Mouse (Mus musculus): ENCODE measurements around the gene Agap1. TPM values are rescaled to one million over a fixed set of nuclear protein-coding genes. Genes with fewer than 3 reads are reported as not detected.

Gene Agap1
- polyA plus RNA-seq, 1 experiment, result 31.6 TPM

- H3K27me3 ChIP-seq (replicated peaks; ENCODE audit: control insufficient read depth, insufficient read depth, low read length), result no peaks in the 10 kb centered on the region
- DNase-seq, result no peak
- H3K36me3 ChIP-seq (ENCODE audit: control insufficient read depth, insufficient read depth, low read length), result no peaks in the 10 kb centered on the region
- H3K4me3 ChIP-seq (ENCODE audit: insufficient read depth, low read depth, low read length), result no peak overlapping the region
- no peak overlapping the region for H3K27ac ChIP-seq (ENCODE audit: insufficient read depth, low read depth, low read length)
- TF ChIP-seq POLR2A (IDR thresholded peaks at IDR 0.05; ENCODE audit: low read depth, low read length) (no peak), CTCF (conservative IDR thresholded peaks at IDR 0.05; ENCODE audit: insufficient read depth, insufficient read length, low read depth, low read length) (no peak)
- WGBS, result 84% methylated on average over 6 of the region's 6 CpGs
- peaks cover 4% of the 10 kb centered on the region; the same call in 1 of the 2 replicates for H3K4me1 ChIP-seq (ENCODE audit: control insufficient read depth, insufficient read depth, low read length)
Measured at GRCm38 (mm10) chr1:89543312-89543711, 88.7 kb downstream of the Agap1 start.

- H3K4me3 ChIP-seq (ENCODE audit: insufficient read depth, low read depth, low read length), result no peak overlapping the region
- WGBS, result 80% methylated on average over 4 of the region's 4 CpGs
- H3K27me3 ChIP-seq (replicated peaks; ENCODE audit: control insufficient read depth, insufficient read depth, low read length), result no peaks in the 10 kb centered on the region
- DNase-seq, result no peak
- H3K4me1 ChIP-seq (ENCODE audit: control insufficient read depth, insufficient read depth, low read length), result peaks cover 4% of the 10 kb centered on the region; the same call in 1 of the 2 replicates
- TF ChIP-seq CTCF (conservative IDR thresholded peaks at IDR 0.05; ENCODE audit: insufficient read depth, insufficient read length, low read depth, low read length), result no peak
- no peak for TF ChIP-seq POLR2A (IDR thresholded peaks at IDR 0.05; ENCODE audit: low read depth, low read length)
- H3K36me3 ChIP-seq (ENCODE audit: control insufficient read depth, insufficient read depth, low read length), result no peaks in the 10 kb centered on the region
- H3K27ac ChIP-seq (ENCODE audit: insufficient read depth, low read depth, low read length), result no peak overlapping the region
Measured at GRCm38 (mm10) chr1:89544094-89544493, 89.5 kb downstream of the Agap1 start.

GRCm38 (mm10) chr1:89545099-89545498 is 90.5 kb downstream of the Agap1 start:
- Histone ChIP-seq H3K4me1 (ENCODE audit: control insufficient read depth, insufficient read depth, low read length) (peaks cover 4% of the 10 kb centered on the region; the same call in 1 of the 2 replicates), H3K36me3 (ENCODE audit: control insufficient read depth, insufficient read depth, low read length) (no peaks in the 10 kb centered on the region), H3K27ac (ENCODE audit: insufficient read depth, low read depth, low read length) (no peak overlapping the region), H3K27me3 (replicated peaks; ENCODE audit: control insufficient read depth, insufficient read depth, low read length) (no peaks in the 10 kb centered on the region), H3K4me3 (ENCODE audit: insufficient read depth, low read depth, low read length) (no peak overlapping the region)
- DNase-seq, result no peak
- TF ChIP-seq POLR2A (IDR thresholded peaks at IDR 0.05; ENCODE audit: low read depth, low read length) (no peak), CTCF (conservative IDR thresholded peaks at IDR 0.05; ENCODE audit: insufficient read depth, insufficient read length, low read depth, low read length) (no peak)
- 81% methylated on average over 4 of the region's 4 CpGs for WGBS

- TF ChIP-seq CTCF (conservative IDR thresholded peaks at IDR 0.05; ENCODE audit: insufficient read depth, insufficient read length, low read depth, low read length) (no peak), POLR2A (IDR thresholded peaks at IDR 0.05; ENCODE audit: low read depth, low read length) (no peak)
- no peak overlapping the region for H3K27ac ChIP-seq (ENCODE audit: insufficient read depth, low read depth, low read length)
- 74% methylated on average over 18 of the region's 18 CpGs for whole genome bisulfite sequencing
- H3K4me1 ChIP-seq (ENCODE audit: control insufficient read depth, insufficient read depth, low read length), result peaks cover 4% of the 10 kb centered on the region; the same call in 1 of the 2 replicates
- no peaks in the 10 kb centered on the region for H3K27me3 ChIP-seq (replicated peaks; ENCODE audit: control insufficient read depth, insufficient read depth, low read length)
- H3K4me3 ChIP-seq (ENCODE audit: insufficient read depth, low read depth, low read length), result no peak overlapping the region
- no peaks in the 10 kb centered on the region for H3K36me3 ChIP-seq (ENCODE audit: control insufficient read depth, insufficient read depth, low read length)
- no peak for DNase-seq
Measured at GRCm38 (mm10) chr1:89547525-89548504, 93.2 kb downstream of the Agap1 start.

- H3K27ac ChIP-seq (ENCODE audit: insufficient read depth, low read depth, low read length), result no peak overlapping the region
- H3K4me1 ChIP-seq (ENCODE audit: control insufficient read depth, insufficient read depth, low read length), result peaks cover 14% of the 10 kb centered on the region
- TF ChIP-seq CTCF (conservative IDR thresholded peaks at IDR 0.05; ENCODE audit: insufficient read depth, insufficient read length, low read depth, low read length) (no peak), POLR2A (IDR thresholded peaks at IDR 0.05; ENCODE audit: low read depth, low read length) (no peak)
- H3K4me3 ChIP-seq (ENCODE audit: insufficient read depth, low read depth, low read length), result no peak overlapping the region
- no peaks in the 10 kb centered on the region for H3K36me3 ChIP-seq (ENCODE audit: control insufficient read depth, insufficient read depth, low read length)
- no peak for DNase-seq
- H3K27me3 ChIP-seq (replicated peaks; ENCODE audit: control insufficient read depth, insufficient read depth, low read length), result no peaks in the 10 kb centered on the region
- 76% methylated on average over 25 of the region's 25 CpGs for WGBS
Measured at GRCm38 (mm10) chr1:89550061-89550869, 95.7 kb downstream of the Agap1 start.

GRCm38 (mm10) chr1:89552470-89552869 is 97.9 kb downstream of the Agap1 start:
- no peak for DNase-seq
- Histone ChIP-seq H3K27me3 (replicated peaks; ENCODE audit: control insufficient read depth, insufficient read depth, low read length) (no peaks in the 10 kb centered on the region), H3K27ac (ENCODE audit: insufficient read depth, low read depth, low read length) (no peak overlapping the region), H3K36me3 (ENCODE audit: control insufficient read depth, insufficient read depth, low read length) (no peaks in the 10 kb centered on the region), H3K4me1 (ENCODE audit: control insufficient read depth, insufficient read depth, low read length) (peaks cover 34% of the 10 kb centered on the region), H3K4me3 (ENCODE audit: insufficient read depth, low read depth, low read length) (no peak overlapping the region)
- WGBS, result 67% methylated on average over 1 of the region's 1 CpGs
- TF ChIP-seq CTCF (conservative IDR thresholded peaks at IDR 0.05; ENCODE audit: insufficient read depth, insufficient read length, low read depth, low read length) (no peak), POLR2A (IDR thresholded peaks at IDR 0.05; ENCODE audit: low read depth, low read length) (no peak)

Data from kidney, adult 2 months (tissue).